Mouse (Mus musculus) intestine, postnatal 0 days (tissue): ENCODE measurements at regions not wholly inside any gene's neighbourhood (a gene's known extent, or its start where the extent isn't known, plus 50 kb on each side); places are given as distances from the start of the nearest gene placed in this dataset.

Experiments used
- ATAC-seq: fragments of 200-750 bp; cut with Nextera tagmentation; 2 replicates; pipeline ENCODE4 v1.8.0; 2017; ENCODE audit warnings: mild to moderate bottlenecking, moderate TSS enrichment, moderate library complexity
- H3K27ac ChIP-seq: fragments of 300-500 bp; sonication (generic); 2 replicates; pipeline ENCODE4 v1.5.1; 2014; ENCODE audit warnings: mild to moderate bottlenecking, low read depth, low read length, moderate library complexity
- H3K27me3 ChIP-seq: fragments of 300-500 bp; sonication (generic); replicated peaks from 2 replicates; pipeline ENCODE4 v1.6.1; 2014; ENCODE audit warnings: low read length, mixed read lengths; ENCODE audit not compliant: control insufficient read depth, insufficient read depth
- H3K36me3 ChIP-seq: fragments of 300-500 bp; sonication (generic); 2 replicates; pipeline ENCODE4 v1.6.1; 2014; ENCODE audit warnings: mild to moderate bottlenecking, moderate library complexity; ENCODE audit not compliant: control insufficient read depth, insufficient read depth
- H3K4me1 ChIP-seq: fragments of 300-500 bp; sonication (generic); replicated peaks from 2 replicates; pipeline ENCODE4 v1.6.1; 2014; ENCODE audit warnings: antibody characterized with exemption, low read length, mixed read lengths; ENCODE audit not compliant: control insufficient read depth, insufficient read depth
- H3K4me2 ChIP-seq: fragments of 300-500 bp; sonication (generic); replicated peaks from 2 replicates; pipeline ENCODE4 v1.6.1; 2014; ENCODE audit warnings: low read depth, mild to moderate bottlenecking, moderate library complexity
- H3K4me3 ChIP-seq: fragments of 300-500 bp; sonication (generic); 2 replicates; pipeline ENCODE4 v1.5.1; 2014; ENCODE audit warnings: low read depth, low read length
- H3K9ac ChIP-seq: fragments of 300-500 bp; sonication (generic); 2 replicates; pipeline ENCODE4 v1.6.1; 2014; ENCODE audit warnings: mild to moderate bottlenecking, low read depth, low read length
- H3K9me3 ChIP-seq: fragments of 300-500 bp; sonication (generic); 2 replicates; pipeline ENCODE4 v1.6.1; 2016; ENCODE audit warnings: mixed run types; ENCODE audit not compliant: control insufficient read depth
- CTCF ChIP-seq: sonication (generic); IDR thresholded peaks from 2 replicates; pipeline ENCODE4 v1.5.1; 2016; ENCODE audit warnings: low read depth, mild to moderate bottlenecking, control low read depth, antibody characterized with exemption, moderate library complexity
- WGBS: fragments of 180-500 bp; shearing (Covaris S2); extraction: QIAGEN DNeasy Blood & Tissue Kit; methylation state at CpG from one replicate; pipeline ENCODE4 v1.1.7; 2014; 5-methylcytosine and 5-hydroxymethylcytosine counted together

DNA sequence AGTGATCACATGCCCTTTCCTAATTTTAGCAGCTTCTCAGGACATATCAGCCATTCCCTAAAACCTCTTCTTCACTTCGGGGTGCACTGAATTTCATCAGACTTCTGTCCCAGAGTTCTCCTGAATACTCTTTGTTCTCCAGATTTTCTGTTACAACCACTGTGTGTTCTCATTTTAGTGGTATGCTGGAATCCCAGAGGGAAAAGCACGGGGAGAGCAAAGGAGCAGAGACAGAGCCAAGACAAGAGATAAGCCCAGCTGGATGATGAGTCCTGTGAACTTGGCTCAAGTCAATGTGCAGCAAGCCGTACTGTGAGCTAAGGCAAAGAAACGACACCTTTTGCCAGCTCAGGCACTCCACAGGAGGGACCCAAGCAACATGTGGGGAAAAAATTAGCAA is 416.3 kb upstream of the Intu start:
- ATAC-seq, result no peak
- Histone ChIP-seq H3K27me3 (no peaks in the 10 kb centered on the region), H3K4me3 (no peak overlapping the region)

GRCm38 (mm10) chr3:40118551-40118950 is 412.5 kb upstream of the Intu start:
- Histone ChIP-seq H3K4me3 (no peak overlapping the region), H3K9me3 (no peaks in the 10 kb centered on the region), H3K9ac (no peak overlapping the region), H3K27ac (no peak overlapping the region), H3K4me1 (no peaks in the 10 kb centered on the region), H3K4me2 (no peak overlapping the region), H3K36me3 (no peaks in the 10 kb centered on the region), H3K27me3 (no peaks in the 10 kb centered on the region)
- 80% methylated on average over 3 of the region's 3 CpGs for WGBS
- ATAC-seq, result no peak
- TF ChIP-seq CTCF, result no peak

More for the DNA sequence above, 416.3 kb upstream of the Intu start:
- Histone ChIP-seq H3K4me2 (no peak overlapping the region), H3K36me3 (no peaks in the 10 kb centered on the region), H3K9ac (no peak overlapping the region), H3K9me3 (no peaks in the 10 kb centered on the region), H3K27ac (no peak overlapping the region), H3K4me1 (no peaks in the 10 kb centered on the region)
- WGBS, result 62% methylated on average over 4 of the region's 4 CpGs
- no peak for TF ChIP-seq CTCF

DNA sequence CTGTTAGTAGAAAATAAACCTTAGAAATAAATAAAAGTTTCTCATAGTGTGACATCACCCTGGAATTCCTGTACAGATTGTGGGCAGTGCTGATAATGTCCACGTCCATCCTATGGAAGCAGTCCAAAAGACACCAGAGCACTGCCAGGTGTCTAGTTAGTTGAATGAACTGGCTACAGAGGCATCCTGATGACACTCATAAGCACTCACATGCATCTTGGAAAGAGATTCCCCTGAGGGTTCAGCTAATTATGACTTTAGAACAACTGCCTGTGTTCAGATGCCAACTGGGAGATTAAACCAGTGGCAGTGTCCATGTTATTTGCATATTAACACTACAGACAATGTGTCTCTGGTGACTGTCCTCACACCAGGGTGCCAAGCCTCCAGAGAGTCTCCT is 411.6 kb upstream of the Intu start:
- H3K4me2 ChIP-seq, result no peak overlapping the region
- no peak overlapping the region for H3K27ac ChIP-seq
- TF ChIP-seq CTCF, result no peak
- 39% methylated on average over 1 of the region's 1 CpGs for WGBS
- H3K27me3 ChIP-seq, result no peaks in the 10 kb centered on the region
- H3K36me3 ChIP-seq, result no peaks in the 10 kb centered on the region
- no peaks in the 10 kb centered on the region for H3K9me3 ChIP-seq
- H3K9ac ChIP-seq, result no peak overlapping the region
- no peak for ATAC-seq
- no peaks in the 10 kb centered on the region for H3K4me1 ChIP-seq
- no peak overlapping the region for H3K4me3 ChIP-seq

GRCm38 (mm10) chr3:40120298-40120875 is 410.7 kb upstream of the Intu start:
- peak; percentile 73 for TF ChIP-seq CTCF
- ATAC-seq, result no peak
- Histone ChIP-seq H3K36me3 (no peaks in the 10 kb centered on the region), H3K4me1 (no peaks in the 10 kb centered on the region), H3K4me3 (no peak overlapping the region), H3K27ac (no peak overlapping the region), H3K9ac (no peak overlapping the region), H3K27me3 (no peaks in the 10 kb centered on the region), H3K4me2 (no peak overlapping the region), H3K9me3 (no peaks in the 10 kb centered on the region)
- 24% methylated on average over 4 of the region's 4 CpGs for WGBS

DNA sequence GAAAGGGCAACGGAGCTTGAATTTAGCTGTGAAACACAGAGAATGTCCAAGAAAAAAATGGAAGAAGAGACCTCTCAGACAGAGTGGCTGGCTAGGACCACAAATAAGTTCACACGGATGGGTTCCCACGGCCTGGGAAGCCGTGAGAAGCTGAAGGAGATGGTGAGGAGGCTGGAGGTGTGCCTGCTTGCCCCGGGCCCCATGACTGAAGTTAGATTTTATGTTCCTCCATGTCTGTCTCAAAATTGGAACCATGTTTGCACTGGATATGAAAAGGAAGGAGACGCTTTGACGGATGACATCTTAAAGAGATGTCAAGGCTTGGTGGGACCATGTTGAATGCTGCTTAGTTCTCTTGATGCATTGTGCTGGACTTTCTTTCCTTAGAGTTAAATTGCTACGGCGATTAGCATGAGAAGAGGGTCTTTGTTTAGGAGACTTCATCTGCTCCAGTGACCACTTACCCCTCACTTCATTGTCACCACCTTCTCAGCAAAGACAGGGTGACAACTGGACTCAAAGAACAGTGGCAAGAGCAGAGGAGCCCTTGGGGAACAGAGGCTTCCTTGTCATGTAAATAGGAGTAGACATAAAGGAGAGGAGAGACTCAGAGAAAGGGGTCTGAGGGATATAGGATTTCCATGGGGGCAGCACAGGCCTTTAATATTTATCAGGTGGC is 407.4 kb upstream of the Intu start:
- Histone ChIP-seq H3K9me3 (no peaks in the 10 kb centered on the region), H3K4me1 (no peaks in the 10 kb centered on the region), H3K36me3 (no peaks in the 10 kb centered on the region), H3K9ac (no peak overlapping the region), H3K27me3 (no peaks in the 10 kb centered on the region), H3K4me2 (no peak overlapping the region), H3K4me3 (no peak overlapping the region), H3K27ac (no peak overlapping the region)
- WGBS, result 92% methylated on average over 9 of the region's 9 CpGs
- TF ChIP-seq CTCF, result no peak
- ATAC-seq, result no peak

- Histone ChIP-seq H3K4me3 (no peak overlapping the region), H3K9ac (no peak overlapping the region), H3K9me3 (no peaks in the 10 kb centered on the region), H3K27ac (no peak overlapping the region), H3K27me3 (no peaks in the 10 kb centered on the region), H3K4me2 (no peak overlapping the region), H3K4me1 (no peaks in the 10 kb centered on the region), H3K36me3 (no peaks in the 10 kb centered on the region)
- no peak for ATAC-seq
- WGBS, result 71% methylated on average over 2 of the region's 2 CpGs
- TF ChIP-seq CTCF, result no peak
Observed at GRCm38 (mm10) chr3:40126903-40127302, 404.2 kb upstream of the Intu start.
